Mouse (Mus musculus): ENCODE data around the gene Cdsn.

GRCm38 (mm10) chr17:35571477-35571876 is 19.5 kb downstream of the Cdsn start:
- TF ChIP-seq ZC3H11A (IDR thresholded peaks at IDR 0.05; ENCODE audit: borderline replicate concordance, low read depth, low read length) (no peak), ZNF384 (IDR thresholded peaks at IDR 0.05; ENCODE audit: low read depth, low read length) (no peak), MAFK (IDR thresholded peaks at IDR 0.05; ENCODE audit: insufficient read depth, low read depth, low read length) (no peak), HCFC1 (IDR thresholded peaks at IDR 0.05; ENCODE audit: borderline replicate concordance, insufficient read depth, low read length) (no peak)
